Mouse (Mus musculus) embryonic fibroblast, embryonic 13.5 days (primary cell): Measurements from ENCODE around the gene Pik3c2b. TPM values are rescaled to one million over a fixed set of nuclear protein-coding genes. Genes with fewer than 3 reads are reported as not detected.
"Not testable (repeated sequence)": the region's sequence is repeated elsewhere in the genome, so short reads cannot be mapped to it uniquely, and the experiment has no call there.

Experiments used
- H3K27ac ChIP-seq: 2 replicates; pipeline ENCODE4 v1.5.1; 2012; ENCODE audit warnings: low read length, control low read depth, inconsistent platforms; ENCODE audit not compliant: insufficient read depth
- H3K4me1 ChIP-seq: 2 replicates; pipeline ENCODE4 v1.6.1; 2011; ENCODE audit warnings: low read length; ENCODE audit not compliant: control insufficient read depth, insufficient read depth
- H3K4me3 ChIP-seq: 2 replicates; pipeline ENCODE4 v1.5.1; 2011; ENCODE audit warnings: mild to moderate bottlenecking, control low read depth, low read length; ENCODE audit not compliant: insufficient read depth
- CTCF ChIP-seq: IDR thresholded peaks from 2 replicates; pipeline ENCODE4 v1.5.1; 2011; ENCODE audit warnings: mild to moderate bottlenecking, control low read depth, low read length, moderate library complexity, borderline replicate concordance; ENCODE audit not compliant: insufficient read depth
- POLR2A ChIP-seq: IDR thresholded peaks from 2 replicates; pipeline ENCODE4 v1.6.1; 2011; ENCODE audit warnings: low read depth, mild to moderate bottlenecking, control low read depth, low read length, moderate library complexity
- polyA plus RNA-seq: library from polyadenylated mRNA; stranded (reverse); fragments of >200 nt; gene quantifications from 2 replicates; pipeline ENCODE4 v1.2.4, GENCODE M21; 2011; ENCODE audit warnings: low read depth; ENCODE audit not compliant: missing spikeins, insufficient read length

Gene Pik3c2b
- polyA plus RNA-seq, 1 experiment, result 3.2 TPM

GRCm38 (mm10) chr1:133030461-133030860, 15.0 kb upstream of the Pik3c2b start, which contains the start of gene Mdm4:
Gene Mdm4 (minus strand): TSS chr1:133030561.
- Histone ChIP-seq H3K4me3 (no peak within 1 kb of the TSS), H3K27ac (no peak within 1 kb of the TSS), H3K4me1 (no peaks in the 10 kb centered on the region)
- TF ChIP-seq POLR2A (no peak), CTCF (no peak)

GRCm38 (mm10) chr1:133032981-133033315, 12.5 kb upstream of the Pik3c2b start:
- Histone ChIP-seq H3K4me1 (no peaks in the 10 kb centered on the region), H3K27ac (peak overlapping the region; percentile 78), H3K4me3 (peak overlapping the region; percentile 65)
- TF ChIP-seq CTCF (no peak), POLR2A (no peak)

- Histone ChIP-seq H3K4me1 (no peaks in the 10 kb centered on the region), H3K4me3 (peak overlapping the region; percentile 65), H3K27ac (peak overlapping the region; percentile 78)
- no peak for TF ChIP-seq CTCF
- TF ChIP-seq POLR2A, result peak; percentile 23; the same call in 1 of the 2 replicates
Measured at GRCm38 (mm10) chr1:133033316-133034090, 12.0 kb upstream of the Pik3c2b start.

- TF ChIP-seq POLR2A (no peak), CTCF (no peak)
- no peaks in the 10 kb centered on the region for H3K4me1 ChIP-seq
- no peak overlapping the region for H3K4me3 ChIP-seq
- H3K27ac ChIP-seq, result no peak overlapping the region
Measured at GRCm38 (mm10) chr1:133034091-133034460, 11.4 kb upstream of the Pik3c2b start.

- H3K4me3 ChIP-seq, H3K4me1 ChIP-seq, H3K27ac ChIP-seq: not testable (repeated sequence)
Measured at GRCm38 (mm10) chr1:133034682-133035081, 10.8 kb upstream of the Pik3c2b start.

GRCm38 (mm10) chr1:133039505-133039949, 5.9 kb upstream of the Pik3c2b start:
- no peak overlapping the region for H3K27ac ChIP-seq
- no peak overlapping the region for H3K4me3 ChIP-seq
- TF ChIP-seq POLR2A (no peak), CTCF (peak; percentile 41; the same call in 1 of the 2 replicates)
- H3K4me1 ChIP-seq, result no peaks in the 10 kb centered on the region

GRCm38 (mm10) chr1:133045861-133046440, 484 bp downstream of the Pik3c2b start:
- no peaks in the 10 kb centered on the region; the same call in 1 of the 2 replicates for H3K4me1 ChIP-seq
- peak; percentile 64 for TF ChIP-seq POLR2A
- TF ChIP-seq CTCF, result 0 out of 2 replicates have a peak, but pooled peaks have one; percentile 23
- peak overlapping the region; percentile 46 for H3K4me3 ChIP-seq
- no peak overlapping the region for H3K27ac ChIP-seq

GRCm38 (mm10) chr1:133046441-133046931, 1.0 kb downstream of the Pik3c2b start:
- Histone ChIP-seq H3K4me3 (peak overlapping the region; percentile 46), H3K4me1 (no peaks in the 10 kb centered on the region; the same call in 1 of the 2 replicates), H3K27ac (no peak overlapping the region)
- TF ChIP-seq POLR2A (0 out of 2 replicates have a peak, but pooled peaks have one; percentile 17), CTCF (no peak)

GRCm38 (mm10) chr1:133047575-133047974, 2.1 kb downstream of the Pik3c2b start:
- no peak overlapping the region for H3K27ac ChIP-seq
- TF ChIP-seq POLR2A (no peak), CTCF (no peak)
- no peak overlapping the region for H3K4me3 ChIP-seq
- no peaks in the 10 kb centered on the region; the same call in 1 of the 2 replicates for H3K4me1 ChIP-seq

- H3K4me1 ChIP-seq, result no peaks in the 10 kb centered on the region; the same call in 1 of the 2 replicates
- no peak overlapping the region for H3K27ac ChIP-seq
- TF ChIP-seq POLR2A (no peak), CTCF (no peak)
- H3K4me3 ChIP-seq, result no peak overlapping the region
Measured at GRCm38 (mm10) chr1:133048690-133049089, 3.2 kb downstream of the Pik3c2b start.
